Mouse (Mus musculus): ENCODE results near the gene Ssr3. TPM values are rescaled to one million over a fixed set of nuclear protein-coding genes. Genes with fewer than 3 reads are reported as not detected.

Ssr3 gene
- 160 and 192 TPM in 2 replicates for polyA plus RNA-seq (2014; fragmentation: Nextera tagmentation; extraction: Ambion mirVana)

DNA sequence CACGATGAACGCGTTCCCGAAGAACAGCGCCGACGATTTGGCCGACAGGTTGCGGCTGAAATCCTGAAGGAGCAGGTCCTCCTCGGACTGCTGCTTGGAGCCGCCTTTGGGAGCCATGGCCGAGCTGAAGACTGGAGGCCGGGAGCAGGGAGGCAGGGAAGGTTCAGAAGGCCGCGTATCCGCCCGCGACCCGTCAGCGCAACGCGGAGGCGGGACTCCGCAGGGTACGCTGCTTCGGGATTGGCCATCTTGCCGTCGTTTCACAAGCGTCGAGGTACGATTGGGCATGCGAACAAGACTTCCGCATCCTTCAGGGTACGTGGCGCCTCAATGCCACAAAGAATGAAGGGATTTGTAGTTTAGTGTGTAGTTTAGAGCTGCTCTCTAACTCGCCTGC, at the start of gene Ssr3:
Ssr3 (minus strand) TSS at position 203 of the 397 bp plus-strand sequence.
- no peaks in the 10 kb centered on the region for H3K27me3 ChIP-seq (ENCODE audit: control insufficient read depth, insufficient read depth, low read length)
- peak; percentile 100 for ATAC-seq (ENCODE audit: low read depth)
- peak within 1 kb of the TSS; percentile 90 for H3K27ac ChIP-seq (ENCODE audit: low read depth, low read length)
- peak within 1 kb of the TSS; percentile 86 for H3K9ac ChIP-seq (replicated peaks; ENCODE audit: low read depth, low read length)
- H3K9me3 ChIP-seq (ENCODE audit: control insufficient read depth, low read length) = no peaks in the 10 kb centered on the region
- peaks cover 7% of the 10 kb centered on the region for H3K4me1 ChIP-seq (ENCODE audit: control insufficient read depth, insufficient read depth, low read length)
- WGBS = under 1% methylated on average over 36 of the region's 36 CpGs
- H3K36me3 ChIP-seq (ENCODE audit: control insufficient read depth, insufficient read depth, low read length) = peaks cover 17% of the 10 kb centered on the region; the same call in 1 of the 2 replicates
- H3K4me3 ChIP-seq (ENCODE audit: low read depth, low read length) = peak within 1 kb of the TSS; percentile 85
- H3K4me2 ChIP-seq (ENCODE audit: low read depth, low read length) = peak within 1 kb of the TSS; percentile 85

GRCm38 (mm10) chr3:65441586-65442111, 49.2 kb upstream of the Ssr3 start:
- H3K4me2 ChIP-seq (ENCODE audit: low read depth, low read length) = no peak overlapping the region; the same call in 1 of the 2 replicates
- no peak overlapping the region for H3K4me3 ChIP-seq (ENCODE audit: low read depth, low read length)
- no peak overlapping the region for H3K9ac ChIP-seq (replicated peaks; ENCODE audit: low read depth, low read length)

DNA sequence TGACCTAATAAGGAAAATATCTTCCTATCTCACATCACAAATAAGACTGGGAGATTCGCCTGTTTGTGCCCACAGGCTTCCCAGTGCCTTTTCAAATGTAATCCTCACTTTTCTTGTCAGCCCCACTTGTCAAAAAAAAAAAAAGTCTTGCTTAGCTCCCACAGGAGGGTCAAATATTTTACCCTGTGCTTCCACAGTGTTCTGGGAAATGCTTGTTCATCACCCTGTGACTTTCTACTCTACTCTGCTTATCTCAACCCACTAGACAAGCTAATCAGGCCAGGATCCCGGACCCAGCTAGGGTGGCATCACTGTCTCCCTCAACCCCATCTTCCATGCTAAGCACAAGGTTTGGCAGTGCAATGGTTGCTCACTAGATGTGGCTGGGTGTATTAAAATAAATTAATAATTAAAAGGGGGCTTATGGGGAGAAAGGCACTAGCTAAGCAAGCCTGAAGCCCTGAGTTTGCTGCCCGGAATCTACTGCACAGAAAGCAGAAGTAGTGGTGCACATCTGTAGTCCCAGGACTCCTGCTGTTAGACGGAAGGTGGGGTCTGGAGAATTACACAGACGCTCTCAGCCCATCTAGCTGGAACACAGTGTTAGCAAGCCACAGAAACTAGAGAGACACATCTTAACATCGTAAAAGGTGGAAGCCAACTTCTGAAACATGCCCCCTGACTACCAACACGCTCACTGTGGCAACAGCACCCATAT, 46.2 kb upstream of the Ssr3 start:
- H3K9me3 ChIP-seq (ENCODE audit: control insufficient read depth, low read length) = no peaks in the 10 kb centered on the region
- no peak overlapping the region for H3K27ac ChIP-seq (ENCODE audit: low read depth, low read length)
- no peak overlapping the region for H3K4me2 ChIP-seq (ENCODE audit: low read depth, low read length)
- H3K36me3 ChIP-seq (ENCODE audit: control insufficient read depth, insufficient read depth, low read length) = no peaks in the 10 kb centered on the region
- 79% methylated on average over 7 of the region's 7 CpGs for WGBS
- peaks cover 14% of the 10 kb centered on the region for H3K4me1 ChIP-seq (ENCODE audit: control insufficient read depth, insufficient read depth, low read length)
- ATAC-seq (ENCODE audit: low read depth) = no peak
- H3K4me3 ChIP-seq (ENCODE audit: low read depth, low read length) = no peak overlapping the region
- no peaks in the 10 kb centered on the region for H3K27me3 ChIP-seq (ENCODE audit: control insufficient read depth, insufficient read depth, low read length)
- H3K9ac ChIP-seq (replicated peaks; ENCODE audit: low read depth, low read length) = no peak overlapping the region

More at GRCm38 (mm10) chr3:65441586-65442111, 49.2 kb upstream of the Ssr3 start:
- peak overlapping the region; percentile 48; the same call in 1 of the 2 replicates for H3K27ac ChIP-seq (ENCODE audit: low read depth, low read length)
- WGBS = 38% methylated on average over 8 of the region's 8 CpGs
- no peaks in the 10 kb centered on the region for H3K27me3 ChIP-seq (ENCODE audit: control insufficient read depth, insufficient read depth, low read length)
- peaks cover 14% of the 10 kb centered on the region for H3K4me1 ChIP-seq (ENCODE audit: control insufficient read depth, insufficient read depth, low read length)
- no peaks in the 10 kb centered on the region for H3K9me3 ChIP-seq (ENCODE audit: control insufficient read depth, low read length)
- no peaks in the 10 kb centered on the region for H3K36me3 ChIP-seq (ENCODE audit: control insufficient read depth, insufficient read depth, low read length)
- ATAC-seq (ENCODE audit: low read depth) = peak; percentile 75

- H3K9me3 ChIP-seq (ENCODE audit: control insufficient read depth, low read length) = no peaks in the 10 kb centered on the region
- 0 out of 2 replicates have a peak, but pooled peaks cover 1% of the 10 kb centered on the region for H3K4me1 ChIP-seq (ENCODE audit: control insufficient read depth, insufficient read depth, low read length)
- ATAC-seq (ENCODE audit: low read depth) = no peak
- H3K4me2 ChIP-seq (ENCODE audit: low read depth, low read length) = no peak overlapping the region
- no peaks in the 10 kb centered on the region for H3K36me3 ChIP-seq (ENCODE audit: control insufficient read depth, insufficient read depth, low read length)
- WGBS = 83% methylated on average over 2 of the region's 2 CpGs
- no peak overlapping the region for H3K27ac ChIP-seq (ENCODE audit: low read depth, low read length)
- H3K4me3 ChIP-seq (ENCODE audit: low read depth, low read length) = no peak overlapping the region
- no peaks in the 10 kb centered on the region for H3K27me3 ChIP-seq (ENCODE audit: control insufficient read depth, insufficient read depth, low read length)
- no peak overlapping the region for H3K9ac ChIP-seq (replicated peaks; ENCODE audit: low read depth, low read length)
Measured at GRCm38 (mm10) chr3:65435812-65436211, 43.4 kb upstream of the Ssr3 start.

DNA sequence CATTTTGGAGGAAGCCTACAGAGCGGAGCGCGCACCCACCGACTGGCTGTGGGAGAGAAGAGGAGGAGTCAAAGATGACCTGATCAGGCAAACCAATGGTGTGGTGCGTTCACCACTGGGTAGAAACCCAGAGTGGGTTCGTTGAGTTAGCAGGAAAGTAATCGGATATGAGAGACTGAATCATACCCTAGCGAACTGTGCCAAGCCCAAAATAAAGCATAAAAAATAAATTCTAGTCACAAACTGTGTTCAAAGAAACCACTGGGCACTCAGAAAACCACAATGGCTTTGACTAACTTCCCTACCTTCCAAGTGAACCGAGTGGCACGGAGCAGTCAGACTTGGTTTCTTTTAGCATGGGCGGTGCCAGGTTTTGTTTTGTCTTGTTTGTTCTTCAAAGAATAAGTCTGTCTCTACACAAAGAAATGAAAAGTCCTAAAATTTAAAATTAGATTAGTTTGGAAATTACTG, 42.7 kb upstream of the Ssr3 start:
- 88% methylated on average over 11 of the region's 11 CpGs for WGBS
- H3K9me3 ChIP-seq (ENCODE audit: control insufficient read depth, low read length) = no peaks in the 10 kb centered on the region
- H3K27me3 ChIP-seq (ENCODE audit: control insufficient read depth, insufficient read depth, low read length) = no peaks in the 10 kb centered on the region
- no peak overlapping the region for H3K9ac ChIP-seq (replicated peaks; ENCODE audit: low read depth, low read length)
- no peak overlapping the region for H3K27ac ChIP-seq (ENCODE audit: low read depth, low read length)
- no peak overlapping the region for H3K4me3 ChIP-seq (ENCODE audit: low read depth, low read length)
- no peak overlapping the region for H3K4me2 ChIP-seq (ENCODE audit: low read depth, low read length)
- no peaks in the 10 kb centered on the region for H3K36me3 ChIP-seq (ENCODE audit: control insufficient read depth, insufficient read depth, low read length)
- no peak for ATAC-seq (ENCODE audit: low read depth)
- H3K4me1 ChIP-seq (ENCODE audit: control insufficient read depth, insufficient read depth, low read length) = no peaks in the 10 kb centered on the region

GRCm38 (mm10) chr3:65432236-65432635, 39.8 kb upstream of the Ssr3 start:
- Histone ChIP-seq H3K27me3 (ENCODE audit: control insufficient read depth, insufficient read depth, low read length) (no peaks in the 10 kb centered on the region), H3K4me1 (ENCODE audit: control insufficient read depth, insufficient read depth, low read length) (no peaks in the 10 kb centered on the region), H3K36me3 (ENCODE audit: control insufficient read depth, insufficient read depth, low read length) (no peaks in the 10 kb centered on the region), H3K4me2 (ENCODE audit: low read depth, low read length) (no peak overlapping the region), H3K9me3 (ENCODE audit: control insufficient read depth, low read length) (no peaks in the 10 kb centered on the region), H3K27ac (ENCODE audit: low read depth, low read length) (no peak overlapping the region), H3K4me3 (ENCODE audit: low read depth, low read length) (no peak overlapping the region), H3K9ac (replicated peaks; ENCODE audit: low read depth, low read length) (no peak overlapping the region)
- ATAC-seq (ENCODE audit: low read depth) = no peak
- WGBS = 93% methylated on average over 5 of the region's 5 CpGs

DNA sequence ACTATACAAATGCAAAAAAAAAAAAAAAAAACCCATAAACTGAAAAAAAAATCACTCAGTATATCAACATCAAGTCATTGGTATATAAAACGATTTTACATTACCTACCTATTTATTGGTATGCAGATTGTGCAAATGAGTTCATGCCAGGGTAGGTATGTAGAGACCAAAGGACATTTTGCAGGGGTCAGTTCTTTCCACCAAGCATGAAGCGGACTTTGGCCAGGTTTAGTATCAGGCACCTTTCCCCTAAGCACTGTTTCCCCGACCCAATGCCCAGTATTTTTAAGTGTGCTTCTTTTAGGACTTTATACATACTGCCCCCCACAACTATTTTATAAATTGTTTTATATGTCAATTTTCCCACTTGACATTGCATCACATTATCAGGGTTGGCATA, 27.3 kb upstream of the Ssr3 start:
- WGBS = 90% methylated on average over 3 of the region's 3 CpGs
- ATAC-seq (ENCODE audit: low read depth) = no peak

DNA sequence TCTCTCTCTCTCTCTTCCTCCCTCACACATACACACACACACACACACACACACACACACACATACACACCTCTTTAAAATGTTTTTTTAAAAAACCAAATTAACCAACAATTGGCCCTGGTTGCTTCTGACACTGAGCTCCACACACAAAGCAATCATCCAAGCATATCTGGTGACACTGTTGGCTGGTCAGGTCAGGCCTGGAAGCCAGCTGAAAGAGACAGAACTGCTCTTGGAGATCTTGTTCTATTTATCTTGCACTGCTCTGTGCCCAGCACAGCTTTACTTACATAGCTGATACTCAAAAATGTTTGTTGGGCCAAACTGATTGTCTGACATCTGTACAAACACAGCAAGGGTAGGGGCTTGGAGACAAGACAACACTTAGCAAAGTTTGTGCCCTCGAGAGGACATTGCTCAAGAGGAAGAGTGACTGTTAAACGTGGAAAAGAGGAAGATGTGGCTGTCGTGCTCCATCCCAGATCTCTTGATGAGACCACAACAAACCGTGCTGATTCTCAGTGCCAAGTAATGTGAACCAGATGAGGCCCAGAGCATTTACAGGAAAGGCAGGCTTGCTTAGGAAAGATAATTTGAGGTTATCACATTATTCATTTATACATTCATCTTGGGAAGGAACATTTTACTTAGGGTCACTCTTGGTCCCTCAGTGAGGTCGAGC, 25.6 kb upstream of the Ssr3 start:
- WGBS = 72% methylated on average over 5 of the region's 5 CpGs
- Histone ChIP-seq H3K36me3 (ENCODE audit: control insufficient read depth, insufficient read depth, low read length) (no peaks in the 10 kb centered on the region), H3K4me3 (ENCODE audit: low read depth, low read length) (no peak overlapping the region), H3K9ac (replicated peaks; ENCODE audit: low read depth, low read length) (no peak overlapping the region), H3K9me3 (ENCODE audit: control insufficient read depth, low read length) (no peaks in the 10 kb centered on the region), H3K4me1 (ENCODE audit: control insufficient read depth, insufficient read depth, low read length) (no peaks in the 10 kb centered on the region), H3K27me3 (ENCODE audit: control insufficient read depth, insufficient read depth, low read length) (no peaks in the 10 kb centered on the region), H3K4me2 (ENCODE audit: low read depth, low read length) (no peak overlapping the region), H3K27ac (ENCODE audit: low read depth, low read length) (no peak overlapping the region)
- no peak for ATAC-seq (ENCODE audit: low read depth)

More for the DNA sequence above, 27.3 kb upstream of the Ssr3 start:
- Histone ChIP-seq H3K4me2 (ENCODE audit: low read depth, low read length) (no peak overlapping the region), H3K4me3 (ENCODE audit: low read depth, low read length) (no peak overlapping the region), H3K27ac (ENCODE audit: low read depth, low read length) (no peak overlapping the region), H3K27me3 (ENCODE audit: control insufficient read depth, insufficient read depth, low read length) (no peaks in the 10 kb centered on the region), H3K9ac (replicated peaks; ENCODE audit: low read depth, low read length) (no peak overlapping the region), H3K4me1 (ENCODE audit: control insufficient read depth, insufficient read depth, low read length) (no peaks in the 10 kb centered on the region), H3K9me3 (ENCODE audit: control insufficient read depth, low read length) (no peaks in the 10 kb centered on the region), H3K36me3 (ENCODE audit: control insufficient read depth, insufficient read depth, low read length) (no peaks in the 10 kb centered on the region)

DNA sequence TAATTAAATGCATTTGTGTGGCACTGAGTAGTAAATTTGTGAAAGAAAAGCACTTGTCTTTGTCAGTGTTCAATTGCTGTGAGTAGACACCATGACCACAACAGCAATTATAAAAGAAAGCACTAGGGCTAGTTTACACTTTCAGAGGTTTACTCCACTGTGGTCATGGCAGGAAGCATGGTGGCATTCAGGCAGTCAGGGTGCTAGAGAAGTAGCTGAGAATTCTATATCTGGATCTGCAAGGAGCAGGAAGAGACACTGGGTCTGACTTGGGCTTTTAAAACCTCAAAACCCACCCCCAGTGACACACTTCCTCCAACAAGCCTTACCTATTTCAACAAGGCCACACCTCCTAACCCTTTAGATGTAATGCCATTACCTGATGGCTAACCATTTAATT, 24.1 kb upstream of the Ssr3 start:
- no peak overlapping the region for H3K4me3 ChIP-seq (ENCODE audit: low read depth, low read length)
- no peaks in the 10 kb centered on the region for H3K4me1 ChIP-seq (ENCODE audit: control insufficient read depth, insufficient read depth, low read length)
- H3K9me3 ChIP-seq (ENCODE audit: control insufficient read depth, low read length) = no peaks in the 10 kb centered on the region
- H3K27me3 ChIP-seq (ENCODE audit: control insufficient read depth, insufficient read depth, low read length) = no peaks in the 10 kb centered on the region
- ATAC-seq (ENCODE audit: low read depth) = no peak
- H3K36me3 ChIP-seq (ENCODE audit: control insufficient read depth, insufficient read depth, low read length) = no peaks in the 10 kb centered on the region
- no peak overlapping the region for H3K9ac ChIP-seq (replicated peaks; ENCODE audit: low read depth, low read length)
- no peak overlapping the region for H3K4me2 ChIP-seq (ENCODE audit: low read depth, low read length)
- H3K27ac ChIP-seq (ENCODE audit: low read depth, low read length) = no peak overlapping the region
